Mouse (Mus musculus) A20 (cell line): ENCODE measurements around the gene Dysf.

ENCODE experiments used
- DNase-seq: peaks from one replicate; pipeline ENCODE4 v3.0.0-alpha.2; 2011; ENCODE audit warnings: low read depth, low spot score

The Dysf gene

GRCm38 (mm10) chr6:84156481-84157025 lies 148.2 kb downstream of the Dysf start:
- DNase-seq = no peak

GRCm38 (mm10) chr6:84159046-84159445 lies 150.7 kb downstream of the Dysf start:
- no peak for DNase-seq

DNA sequence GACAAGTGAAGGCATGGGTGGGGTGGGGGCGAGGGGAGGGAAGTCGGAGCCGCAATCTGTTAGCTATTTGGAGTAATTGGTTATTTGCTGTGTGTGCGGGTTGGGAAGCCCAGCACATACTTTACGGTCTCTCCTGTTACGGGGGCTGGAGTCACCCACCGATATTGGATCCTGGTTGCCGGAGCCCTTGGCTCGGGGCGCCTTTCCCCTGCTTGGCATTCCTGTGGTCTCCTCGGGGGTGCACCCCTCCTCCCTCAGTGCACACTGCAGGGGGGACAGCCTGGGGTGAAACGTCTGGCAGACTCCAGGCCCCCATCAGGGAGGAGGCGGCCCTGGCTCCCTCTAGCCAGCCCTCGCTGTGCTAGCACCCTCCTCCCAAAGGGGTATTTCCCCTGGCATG lies 159.2 kb downstream of the Dysf start:
- DNase-seq = no peak

DNA sequence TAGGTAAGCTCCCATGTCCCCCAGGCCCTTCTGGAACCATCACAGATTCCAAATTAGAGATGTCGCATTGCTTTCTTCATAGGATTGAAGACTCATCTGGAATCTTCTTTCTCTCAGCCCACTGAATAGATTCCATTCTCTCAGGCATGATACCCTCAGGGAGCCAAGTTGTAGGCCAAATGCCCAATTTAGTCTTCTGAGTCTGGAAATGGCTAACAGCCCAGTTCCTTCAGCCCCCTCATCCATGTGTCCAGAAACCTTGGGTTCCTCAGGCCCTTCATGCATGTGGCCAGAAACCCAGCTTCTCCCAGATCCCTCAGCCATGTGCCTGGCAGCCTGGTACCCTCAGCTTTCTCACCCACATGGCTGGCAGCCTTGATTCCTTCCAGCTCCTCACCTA lies 160.2 kb downstream of the Dysf start:
- DNase-seq = no peak

GRCm38 (mm10) chr6:84173626-84174025 lies 165.2 kb downstream of the Dysf start:
- DNase-seq = no peak

DNA sequence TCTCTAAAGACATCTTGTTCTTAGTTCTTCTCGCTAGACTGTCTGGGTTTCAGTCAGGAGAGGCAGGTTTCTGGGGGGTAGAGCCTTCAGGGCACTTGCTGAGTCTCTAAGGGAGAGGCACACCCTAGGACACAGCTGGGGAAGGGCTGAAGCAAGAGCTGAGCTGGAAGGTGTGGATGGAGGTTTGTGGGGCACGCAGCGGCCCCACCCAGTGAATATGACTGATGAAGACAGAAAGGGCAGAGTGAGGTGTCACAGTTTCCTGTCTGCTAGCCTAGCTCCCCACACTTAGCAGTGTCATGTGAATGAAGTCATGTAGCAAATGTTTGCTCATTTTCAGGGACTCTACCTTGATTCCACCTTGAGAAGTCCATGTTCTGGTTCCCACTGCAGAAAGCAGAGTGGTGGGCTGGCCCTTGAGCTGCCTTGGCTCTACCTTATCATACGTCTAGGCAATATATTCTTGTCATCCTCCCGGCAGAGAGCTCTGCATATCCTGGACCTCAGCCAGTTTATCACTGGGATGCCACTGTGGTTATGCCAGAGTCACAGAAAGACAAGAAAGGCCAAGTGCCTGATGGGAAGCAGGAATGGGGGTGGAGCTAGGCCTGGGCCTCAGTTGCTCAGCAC lies 170.5 kb downstream of the Dysf start:
- DNase-seq = no peak

DNA sequence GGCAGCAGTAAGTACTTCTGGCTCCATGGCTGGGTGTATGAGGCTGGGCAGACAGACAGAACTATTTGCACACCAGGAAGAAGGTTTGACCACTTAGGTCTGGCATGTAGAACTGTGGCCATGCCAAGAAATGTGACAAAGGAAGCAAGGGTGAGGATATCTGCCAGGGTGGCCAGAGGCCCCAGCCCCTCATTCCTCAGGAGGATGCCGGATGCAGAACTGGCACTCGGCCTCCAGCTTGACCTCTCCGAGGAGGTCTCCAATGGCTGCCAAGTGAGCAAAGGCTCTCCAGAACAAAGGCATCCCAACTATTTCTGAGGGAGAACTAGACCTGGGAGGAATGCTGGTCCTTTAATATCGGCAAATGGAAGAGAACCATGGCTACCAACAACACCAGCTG lies 173.1 kb downstream of the Dysf start:
- DNase-seq = no peak

DNA sequence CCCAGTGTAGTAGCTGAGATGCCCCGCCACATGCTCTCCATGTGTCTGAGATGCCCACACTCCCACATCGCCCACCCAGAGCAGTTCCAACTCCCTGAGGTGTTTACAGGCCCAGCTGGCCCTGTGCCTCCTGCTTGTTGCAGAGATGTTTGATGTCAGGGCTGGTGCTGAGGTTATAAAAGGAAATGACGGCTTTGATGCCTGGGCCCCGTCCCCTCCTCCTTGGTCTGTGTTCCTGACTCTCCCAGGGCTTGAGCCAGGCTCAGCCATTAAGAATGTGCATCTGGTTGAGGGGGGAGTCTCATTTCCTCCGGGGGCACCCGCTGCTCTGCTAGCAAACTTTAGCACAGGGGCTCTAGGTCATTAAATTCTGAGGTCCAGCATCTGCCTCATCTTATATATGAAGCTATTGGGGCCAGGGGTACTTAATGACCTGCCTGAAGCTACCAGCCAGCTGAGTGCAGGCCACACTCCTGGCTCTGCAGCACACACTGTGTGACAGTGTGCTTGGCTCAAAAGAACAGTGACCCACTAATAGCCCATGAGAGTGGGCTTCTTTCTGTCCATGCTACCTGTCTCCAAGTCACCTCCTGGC lies 183.4 kb downstream of the Dysf start:
- no peak for DNase-seq

DNA sequence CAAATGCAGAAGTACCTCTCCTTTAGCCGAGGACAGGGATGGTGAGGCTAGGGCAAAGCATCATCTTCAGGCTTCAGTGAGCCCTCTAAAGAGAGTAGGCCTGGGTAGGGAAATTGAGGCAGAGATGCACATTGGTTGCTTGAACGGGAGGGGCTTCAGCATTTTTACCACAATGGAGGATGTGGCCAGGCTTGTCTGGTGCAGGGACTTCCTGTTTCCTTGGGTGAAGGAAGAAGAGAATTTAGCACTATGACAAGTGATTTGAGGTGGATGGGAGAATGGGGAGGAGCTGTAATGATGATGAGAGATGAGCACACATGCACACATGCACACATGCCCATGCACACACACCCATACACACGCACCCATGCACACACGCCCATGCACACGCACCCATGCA lies 188.1 kb downstream of the Dysf start:
- DNase-seq = no peak

DNA sequence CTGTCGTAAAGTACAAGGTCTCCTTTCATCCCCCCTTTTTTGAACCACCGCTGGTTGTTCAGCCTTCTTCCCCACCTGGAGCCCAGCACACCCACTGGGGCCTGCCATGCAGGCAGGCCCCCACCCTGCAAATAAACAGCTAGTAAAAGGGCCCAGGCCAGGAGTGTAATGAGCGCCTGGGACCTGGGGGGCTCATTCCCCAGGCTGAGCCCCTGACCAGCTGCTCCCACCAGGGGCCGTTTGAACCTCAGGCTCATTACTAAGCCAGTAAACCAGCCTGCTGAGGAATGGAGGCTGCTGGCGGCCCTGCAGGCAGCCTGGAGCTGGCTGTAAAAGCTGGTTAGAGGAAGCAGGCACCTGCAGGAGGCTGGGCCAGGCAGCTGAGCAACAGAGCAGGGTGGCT lies 189.4 kb downstream of the Dysf start:
- no peak for DNase-seq

- DNase-seq = no peak
These were observed 193.5 kb downstream of the Dysf start for GRCm38 (mm10) chr6:84201721-84202490.

GRCm38 (mm10) chr6:84205611-84206010 lies 197.2 kb downstream of the Dysf start:
- DNase-seq = no peak

DNA sequence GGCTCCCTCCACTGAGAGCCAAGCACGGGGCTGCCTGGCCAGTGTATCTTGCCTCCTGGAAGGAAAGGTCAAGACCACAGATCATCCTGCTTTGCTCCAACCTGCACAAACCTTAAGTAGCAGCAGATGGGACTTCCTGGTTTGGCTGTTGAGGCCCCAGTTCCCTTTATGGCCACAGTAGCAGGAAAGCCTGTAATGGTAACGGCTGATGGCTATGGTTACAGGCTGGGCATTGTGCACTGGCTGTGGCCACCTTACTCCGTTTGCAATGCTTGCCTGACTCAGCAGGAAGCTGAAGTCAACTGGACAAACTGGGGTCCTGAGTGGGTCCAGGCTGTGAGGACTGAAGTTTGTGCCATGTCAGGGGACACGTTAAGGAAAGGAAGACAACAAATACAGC lies 200.2 kb downstream of the Dysf start:
- DNase-seq = no peak

DNA sequence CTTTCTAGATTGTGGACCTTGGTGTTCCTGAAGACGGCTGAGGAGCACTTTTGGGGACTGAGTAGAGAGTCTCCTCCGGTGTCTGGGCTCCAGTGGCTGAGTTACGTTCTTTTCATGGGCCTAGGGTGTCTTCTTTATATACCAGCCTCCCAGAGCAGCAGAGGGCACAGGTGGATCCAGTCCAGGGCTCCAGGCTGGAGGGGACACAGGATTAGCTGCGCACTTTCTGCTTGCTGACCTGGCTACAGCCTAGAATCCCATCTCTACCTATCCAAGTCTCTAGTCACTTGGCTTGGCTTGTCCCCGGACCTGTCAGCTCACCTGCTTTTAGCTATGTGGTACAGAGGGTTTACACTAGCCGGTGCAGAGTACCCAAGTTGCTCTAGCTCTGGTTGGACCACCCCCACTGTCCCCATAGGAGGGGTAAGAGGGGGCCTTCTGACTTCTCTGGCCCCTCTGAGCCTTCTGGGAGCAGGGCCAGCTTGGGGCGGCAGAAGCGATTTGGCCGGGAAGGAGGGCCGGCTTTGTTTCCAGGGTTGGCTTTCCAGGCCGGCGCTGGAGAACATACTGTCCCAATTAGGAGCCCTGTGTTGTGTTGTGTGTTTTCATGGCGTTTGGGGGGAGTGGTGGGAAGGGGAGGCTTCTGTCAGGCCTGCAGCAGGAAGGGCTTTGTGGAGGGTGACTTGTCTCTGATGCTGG lies 201.5 kb downstream of the Dysf start:
- no peak for DNase-seq

- no peak for DNase-seq
These were observed 203.1 kb downstream of the Dysf start for GRCm38 (mm10) chr6:84211473-84211872.

DNA sequence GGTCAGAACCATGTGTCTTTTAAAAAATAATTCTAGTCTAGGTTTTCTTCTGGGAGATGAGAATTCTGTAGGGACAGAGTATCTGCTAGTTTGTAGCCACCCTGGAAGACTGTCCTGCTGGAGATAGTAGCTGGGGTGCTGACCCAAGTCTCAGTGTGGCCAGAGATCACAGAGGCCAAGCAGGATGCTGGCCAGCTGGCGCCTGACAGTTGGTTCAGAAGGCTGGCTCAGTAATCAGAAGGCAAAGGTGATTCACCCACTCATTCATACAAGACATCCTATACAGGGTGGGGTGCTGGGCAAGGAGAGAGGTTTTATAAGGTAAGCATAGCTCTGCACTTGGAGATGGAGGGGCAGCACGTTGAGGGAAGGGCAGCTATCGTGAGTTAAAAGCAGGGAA lies 204.7 kb downstream of the Dysf start:
- no peak for DNase-seq

DNA sequence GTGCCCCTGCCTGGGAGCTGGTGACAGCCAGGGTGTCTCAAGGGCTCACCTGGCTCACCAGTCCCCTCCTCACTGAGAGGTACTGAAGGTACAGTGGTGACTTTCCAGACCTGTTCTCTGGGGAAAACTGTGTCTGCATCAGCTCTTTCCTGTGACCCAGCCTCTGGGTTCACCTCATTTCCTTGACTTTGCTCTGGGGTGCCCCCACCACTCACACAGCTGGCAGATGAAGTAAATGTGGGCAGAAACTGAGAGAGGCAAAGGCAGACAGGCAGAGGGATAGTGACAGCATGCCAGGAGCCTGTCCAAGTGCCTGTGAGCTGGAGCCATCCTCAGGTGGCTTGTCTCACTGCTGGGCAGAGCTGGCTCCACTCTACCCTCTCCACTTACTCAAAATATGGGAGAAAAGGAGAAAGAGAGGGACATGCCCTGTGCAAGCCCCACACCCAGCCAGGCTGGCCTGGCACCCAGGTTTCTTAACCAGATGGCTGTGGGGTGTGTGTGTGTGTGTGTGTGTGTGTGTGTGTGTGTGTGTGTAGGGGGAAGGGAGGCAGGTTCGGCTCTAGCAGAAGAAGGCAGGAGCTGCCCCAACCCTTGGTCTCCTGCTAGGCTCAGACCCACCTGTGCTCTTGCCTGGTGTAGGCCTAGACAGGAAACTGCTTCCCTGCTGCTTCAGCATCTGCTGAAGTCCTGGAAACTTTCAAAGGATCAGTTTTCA lies 209.0 kb downstream of the Dysf start:
- no peak for DNase-seq

- DNase-seq = no peak
These were observed 210.7 kb downstream of the Dysf start for GRCm38 (mm10) chr6:84219119-84219518.

DNA sequence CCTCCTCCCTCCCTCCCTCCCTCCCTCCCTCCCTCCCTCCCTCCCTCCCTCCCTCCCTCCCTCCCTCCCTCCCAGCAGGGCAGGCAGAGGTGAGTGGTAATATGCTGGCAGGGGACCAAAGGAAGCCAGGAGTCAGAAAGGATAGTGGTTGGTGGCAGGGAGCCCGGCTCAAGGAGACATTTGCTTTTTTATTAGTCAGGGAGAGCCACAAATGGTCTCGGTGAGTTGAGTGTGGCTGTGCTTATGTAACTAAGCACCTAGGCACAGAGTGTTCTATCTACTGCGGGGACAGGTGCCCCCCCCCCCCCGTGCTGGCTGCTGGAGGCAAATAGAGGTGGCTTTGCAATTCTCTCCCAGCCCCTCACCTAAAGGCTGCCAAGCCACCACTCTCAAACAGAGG lies 216.5 kb downstream of the Dysf start:
- DNase-seq = no peak

- no peak for DNase-seq
These were observed 217.2 kb downstream of the Dysf start for GRCm38 (mm10) chr6:84225587-84225986.

- no peak for DNase-seq
These were observed 219.8 kb downstream of the Dysf start for GRCm38 (mm10) chr6:84228196-84228595.

GRCm38 (mm10) chr6:84228786-84229185 lies 220.4 kb downstream of the Dysf start:
- DNase-seq = no peak
